Mouse (Mus musculus) embryo, embryonic 9.5 days (tissue): Measurements from ENCODE around the gene Vill.

Experiments used
- DNase-seq: peaks from one replicate; pipeline ENCODE4 v3.0.0-alpha.2; 2017; ENCODE audit errors: extremely low spot score

The Vill gene

GRCm38 (mm10) chr9:119080040-119080675 is 27.6 kb downstream of the Vill start:
- no peak for DNase-seq

DNA sequence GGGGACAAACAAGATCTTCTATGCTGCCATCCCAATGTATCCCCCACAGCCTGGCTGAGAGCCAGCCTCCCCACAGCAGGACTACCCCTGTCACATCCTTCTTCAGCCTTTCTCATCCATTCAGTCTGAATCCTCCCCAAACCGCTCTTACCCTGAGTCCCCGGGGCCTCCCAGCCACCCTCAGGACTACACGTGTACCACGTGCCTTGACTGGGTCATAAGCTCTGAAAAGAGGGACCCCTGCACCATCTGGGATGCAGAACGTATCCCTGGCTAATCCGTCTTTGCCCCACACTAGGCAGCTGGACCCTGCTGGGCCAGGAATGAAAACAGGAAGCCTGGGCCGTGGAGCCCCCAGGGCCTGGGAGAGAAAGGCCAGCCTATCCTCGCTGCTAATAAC is 29.5 kb downstream of the Vill start:
- DNase-seq, result peak; percentile 55

GRCm38 (mm10) chr9:119082656-119083430 is 30.3 kb downstream of the Vill start:
- DNase-seq, result no peak

- DNase-seq, result no peak
Measured at GRCm38 (mm10) chr9:119083966-119084365, 31.4 kb downstream of the Vill start.

- DNase-seq, result no peak
Measured at GRCm38 (mm10) chr9:119086451-119086850, 33.9 kb downstream of the Vill start.

- no peak for DNase-seq
Measured at GRCm38 (mm10) chr9:119087309-119087708, 34.7 kb downstream of the Vill start.

- peak; percentile 97 for DNase-seq
Measured at GRCm38 (mm10) chr9:119088148-119088801, 35.7 kb downstream of the Vill start.

DNA sequence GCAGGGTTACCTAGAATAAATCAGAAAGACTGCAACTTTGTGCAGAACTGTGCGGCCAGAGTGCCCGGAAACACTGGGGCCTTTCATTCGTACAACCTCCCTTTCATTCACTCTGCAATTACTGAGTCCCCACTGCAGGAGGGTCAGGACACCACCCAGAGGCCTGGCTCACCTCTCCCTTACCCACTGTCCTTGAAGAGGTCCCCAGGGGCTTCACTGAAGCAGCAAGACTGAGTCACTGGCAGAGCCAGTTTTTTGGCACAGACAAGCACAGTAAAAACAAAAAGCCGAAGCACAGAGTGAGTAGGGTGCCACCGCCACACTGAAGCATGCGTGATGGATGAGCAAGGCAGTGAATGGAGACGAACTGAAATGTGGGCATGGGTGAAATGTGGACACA is 36.9 kb downstream of the Vill start:
- DNase-seq, result no peak

DNA sequence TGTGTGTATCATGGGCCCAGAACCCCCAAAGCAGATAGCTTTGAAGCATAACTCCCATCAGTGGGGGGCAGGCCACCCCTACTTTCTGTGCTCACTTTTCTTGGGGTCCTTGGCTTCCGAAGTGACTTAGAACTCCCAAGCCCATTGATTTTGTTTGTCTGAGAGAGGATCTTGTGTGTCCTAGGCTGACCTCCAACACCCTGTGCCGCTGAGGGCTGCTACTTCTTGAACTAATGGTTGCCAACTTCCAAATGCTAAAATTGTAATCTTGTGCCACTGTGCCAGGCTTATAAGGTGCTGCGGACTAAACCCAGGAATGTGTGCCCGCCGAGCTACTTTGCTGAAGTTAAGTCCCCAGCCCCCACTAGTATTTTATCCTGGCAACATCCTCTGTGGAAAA is 37.9 kb downstream of the Vill start:
- DNase-seq, result no peak

DNA sequence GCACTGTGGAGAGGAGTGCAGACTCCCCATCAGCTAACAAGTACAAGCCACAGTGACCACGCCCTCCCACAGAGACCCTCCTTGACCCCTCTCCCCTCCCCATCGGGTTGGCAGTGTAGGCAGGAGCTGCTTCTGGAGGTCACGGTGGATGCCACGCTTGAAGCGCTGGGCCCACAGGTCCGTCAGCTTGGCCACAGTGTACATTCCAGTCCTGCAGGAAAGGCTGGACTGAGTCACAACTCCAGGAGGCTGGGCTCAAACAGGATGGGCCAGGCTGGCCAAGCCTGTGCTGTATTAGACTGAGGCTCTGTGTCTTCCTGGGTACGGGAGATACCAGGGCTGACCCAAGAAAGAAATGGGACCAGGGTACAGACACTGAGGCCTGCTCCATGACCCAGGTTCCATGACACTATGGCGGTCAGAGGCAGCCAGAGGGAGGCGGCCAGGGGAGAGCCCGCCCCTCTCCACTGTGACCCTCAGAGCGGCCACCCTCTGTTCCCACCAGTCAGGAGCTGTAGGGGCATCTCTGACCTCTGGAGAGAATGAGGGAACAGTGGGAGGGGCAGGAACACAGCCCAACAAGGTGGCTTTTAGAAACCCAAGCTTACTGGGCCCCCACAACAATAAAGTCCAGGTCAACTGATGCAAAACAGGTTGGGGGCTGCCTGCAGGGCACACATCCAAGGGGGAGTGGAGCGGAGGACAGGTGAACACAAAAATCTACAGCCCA is 39.2 kb downstream of the Vill start:
- DNase-seq, result no peak

DNA sequence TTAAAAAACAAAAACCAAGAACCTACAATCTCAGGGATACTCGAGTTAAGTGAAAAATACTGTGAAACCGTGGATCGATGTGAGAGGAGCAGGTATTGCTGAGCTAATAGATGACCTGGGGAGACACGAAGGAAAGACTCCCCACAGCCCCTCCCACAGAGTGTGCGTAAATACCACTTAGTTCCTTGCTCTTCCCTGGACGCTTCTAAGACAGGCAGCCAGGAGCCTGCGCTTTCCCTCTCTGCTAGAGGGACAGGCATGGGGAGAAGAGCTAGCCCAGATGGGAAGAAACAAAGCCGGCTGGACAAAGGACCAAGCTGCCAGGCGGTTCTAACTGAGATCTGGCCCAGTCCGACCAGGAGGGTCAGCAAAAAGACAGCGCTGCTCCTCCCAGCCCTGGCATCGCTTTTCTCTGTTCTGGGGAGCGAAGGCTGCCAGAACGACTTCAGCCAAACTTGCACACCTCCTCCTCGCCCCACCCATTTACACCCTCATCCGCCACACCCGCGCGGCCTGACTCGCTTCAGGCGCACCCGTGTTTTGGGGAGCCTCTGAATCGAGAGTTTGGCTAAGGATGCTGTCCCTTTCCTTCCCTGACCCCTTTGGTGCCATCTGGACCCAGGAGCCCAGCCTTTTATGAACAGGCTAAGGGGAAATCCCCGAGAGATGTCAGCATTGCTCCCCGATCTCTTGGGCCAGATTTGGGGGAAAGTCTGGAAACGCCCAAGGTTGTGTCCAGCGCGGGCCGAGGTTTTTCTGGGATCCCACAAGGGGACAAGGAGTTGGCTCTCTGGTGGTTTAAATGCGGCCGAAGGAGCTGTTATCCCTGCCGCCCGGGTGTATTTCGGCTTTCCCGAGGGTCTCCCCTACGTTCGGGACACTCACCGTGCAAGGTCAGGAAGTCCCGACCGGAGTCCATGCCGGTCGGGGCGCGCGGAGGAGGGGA is 40.2 kb downstream of the Vill start:
- DNase-seq, result peak; percentile 39

DNA sequence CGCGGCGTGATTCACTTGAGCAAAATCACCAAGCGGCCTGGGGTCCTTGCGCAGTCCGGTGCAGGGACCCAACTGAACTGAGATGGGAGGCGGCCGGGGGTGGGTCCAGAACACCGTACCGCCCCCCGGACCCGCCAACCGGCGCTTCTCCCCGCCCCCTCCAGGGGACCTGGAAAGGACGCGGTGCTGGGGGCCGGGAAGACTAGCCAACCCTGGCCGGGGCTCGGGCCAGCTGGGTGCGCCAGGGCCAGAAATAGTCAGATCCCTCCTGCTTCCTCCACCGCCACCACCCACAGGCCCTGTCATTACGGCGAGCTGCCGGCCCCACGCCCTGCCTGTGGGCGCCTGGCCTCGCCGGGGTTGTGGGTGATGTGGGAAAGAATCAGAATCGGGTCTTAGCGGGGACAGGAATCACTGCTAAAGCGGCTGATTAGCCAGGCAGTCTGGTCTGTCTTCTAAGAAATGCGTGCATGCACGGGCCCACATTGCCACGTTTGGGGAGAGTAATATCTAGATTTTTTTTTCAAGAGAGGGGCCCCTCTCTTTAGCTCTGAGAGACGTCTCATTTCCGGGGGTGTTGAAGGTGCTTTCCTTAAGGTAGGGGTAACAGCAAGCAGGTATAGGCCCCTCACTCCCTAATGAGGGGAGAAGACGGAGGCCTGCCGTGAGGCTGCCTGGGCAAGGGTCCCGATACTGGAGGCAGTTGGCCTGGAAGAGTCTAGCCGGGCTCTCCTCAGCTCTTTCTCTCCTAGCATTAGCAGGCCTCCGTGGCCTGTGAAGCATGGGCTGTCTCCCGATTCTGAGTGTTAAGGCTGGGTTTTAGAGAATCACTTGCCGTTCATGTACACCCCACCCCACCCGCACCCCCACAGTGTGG is 41.1 kb downstream of the Vill start, which contains the start of gene Plcd1:
Gene Plcd1 (minus strand): TSS at position 84 of the 877 bp plus-strand sequence.
- DNase-seq, result peak; percentile 80

GRCm38 (mm10) chr9:119094462-119095109 is 42.0 kb downstream of the Vill start:
- no peak for DNase-seq

GRCm38 (mm10) chr9:119100177-119100898 is 47.8 kb downstream of the Vill start:
- DNase-seq, result no peak

GRCm38 (mm10) chr9:119101992-119102782 is 49.6 kb downstream of the Vill start, which contains the start of gene Dlec1:
TSS of gene Dlec1 (plus strand) at chr9:119102478.
- DNase-seq, result peak; percentile 80

- no peak for DNase-seq
Measured at GRCm38 (mm10) chr9:119102783-119103113, 50.2 kb downstream of the Vill start.

GRCm38 (mm10) chr9:119107566-119107965 is 55.0 kb downstream of the Vill start:
- peak; percentile 41 for DNase-seq
